Mouse (Mus musculus): ENCODE results near the gene P2rx1. TPM values are rescaled to one million over a fixed set of nuclear protein-coding genes. Genes with fewer than 3 reads are reported as not detected.

Gene P2rx1
- total RNA-seq, 2 experiments from 2014 or later, result 0.15 to 0.44 TPM

GRCm38 (mm10) chr11:73019147-73019795, 20.4 kb downstream of the P2rx1 start:
- DNase-seq (ENCODE audit: low spot score in 2 of 2), result peak; percentile 79 to 81
- H3K4me3 ChIP-seq, result peak overlapping the region; percentile 96
- TF ChIP-seq CTCF (conservative IDR thresholded peaks at IDR 0.05), result no peak
- H3K27ac ChIP-seq, result peak overlapping the region; percentile 98

GRCm38 (mm10) chr11:73020953-73021800, 22.3 kb downstream of the P2rx1 start:
- no peak for DNase-seq (ENCODE audit: low spot score in 2 of 2)
- Histone ChIP-seq H3K4me3 (peak overlapping the region; percentile 96), H3K27ac (peak overlapping the region; percentile 98)
- TF ChIP-seq CTCF (conservative IDR thresholded peaks at IDR 0.05), result no peak

GRCm38 (mm10) chr11:73023099-73023498, 24.2 kb downstream of the P2rx1 start:
- H3K27ac ChIP-seq, result peak overlapping the region; percentile 98
- DNase-seq (ENCODE audit: low spot score in 2 of 2), result peak; percentile 86 to 92
- H3K4me3 ChIP-seq, result peak overlapping the region; percentile 96
- no peak for TF ChIP-seq CTCF (conservative IDR thresholded peaks at IDR 0.05)

- no peak for TF ChIP-seq CTCF (conservative IDR thresholded peaks at IDR 0.05)
- no peak for DNase-seq (ENCODE audit: low spot score in 2 of 2)
- H3K4me3 ChIP-seq, result no peak overlapping the region
- H3K27ac ChIP-seq, result peak overlapping the region; percentile 98
These were observed 24.9 kb downstream of the P2rx1 start for GRCm38 (mm10) chr11:73023827-73024226.

- Histone ChIP-seq H3K27ac (peak overlapping the region; percentile 98), H3K4me3 (no peak overlapping the region; the same call in 1 of the 2 replicates)
- no peak for DNase-seq (ENCODE audit: low spot score in 2 of 2)
- no peak for TF ChIP-seq CTCF (conservative IDR thresholded peaks at IDR 0.05)
These were observed 25.5 kb downstream of the P2rx1 start for GRCm38 (mm10) chr11:73024236-73024904.

- H3K27ac ChIP-seq, result no peak overlapping the region
- DNase-seq (ENCODE audit: low spot score in 2 of 2), result no peak
- no peak for TF ChIP-seq CTCF (conservative IDR thresholded peaks at IDR 0.05)
- no peak overlapping the region for H3K4me3 ChIP-seq
These were observed 28.1 kb downstream of the P2rx1 start for GRCm38 (mm10) chr11:73026961-73027360.

- H3K27ac ChIP-seq, result peak overlapping the region; percentile 77
- TF ChIP-seq CTCF (conservative IDR thresholded peaks at IDR 0.05), result peak; percentile 40
- H3K4me3 ChIP-seq, result peak overlapping the region; percentile 44
- DNase-seq (ENCODE audit: low spot score in 2 of 2), result peak; percentile 83 to 93
These were observed 32.1 kb downstream of the P2rx1 start for GRCm38 (mm10) chr11:73030821-73031498.

GRCm38 (mm10) chr11:73031536-73031935, 32.6 kb downstream of the P2rx1 start:
- Histone ChIP-seq H3K4me3 (peak overlapping the region; percentile 44), H3K27ac (peak overlapping the region; percentile 77)
- no peak for DNase-seq (ENCODE audit: low spot score in 2 of 2)
- no peak for TF ChIP-seq CTCF (conservative IDR thresholded peaks at IDR 0.05)

GRCm38 (mm10) chr11:73036077-73036476, 37.2 kb downstream of the P2rx1 start:
- no peak for TF ChIP-seq CTCF (conservative IDR thresholded peaks at IDR 0.05)
- H3K27ac ChIP-seq, result peak overlapping the region; percentile 39; the same call in 1 of the 2 replicates

GRCm38 (mm10) chr11:73036889-73037288, 38.0 kb downstream of the P2rx1 start:
- Histone ChIP-seq H3K4me3 (no peak overlapping the region), H3K27ac (peak overlapping the region; percentile 39; the same call in 1 of the 2 replicates)
- DNase-seq (ENCODE audit: low spot score in 2 of 2), result no peak
- TF ChIP-seq CTCF (conservative IDR thresholded peaks at IDR 0.05), result peak; percentile 33; the same call in 1 of the 2 replicates

More at GRCm38 (mm10) chr11:73036077-73036476, 37.2 kb downstream of the P2rx1 start:
- no peak for DNase-seq (ENCODE audit: low spot score in 2 of 2)
- no peak overlapping the region for H3K4me3 ChIP-seq

GRCm38 (mm10) chr11:73037691-73038090, 38.8 kb downstream of the P2rx1 start:
- no peak for TF ChIP-seq CTCF (conservative IDR thresholded peaks at IDR 0.05)
- DNase-seq (ENCODE audit: low spot score in 2 of 2), result no peak

GRCm38 (mm10) chr11:73039102-73039799, 40.3 kb downstream of the P2rx1 start:
- peak; percentile 89 for TF ChIP-seq CTCF (conservative IDR thresholded peaks at IDR 0.05)
- Histone ChIP-seq H3K27ac (peak overlapping the region; percentile 12; the same call in 1 of the 2 replicates), H3K4me3 (no peak overlapping the region)
- peak in 1 of 2 experiments; percentile 59 for DNase-seq (ENCODE audit: low spot score in 2 of 2)

More at GRCm38 (mm10) chr11:73037691-73038090, 38.8 kb downstream of the P2rx1 start:
- Histone ChIP-seq H3K4me3 (no peak overlapping the region), H3K27ac (no peak overlapping the region)
